Mouse (Mus musculus): Measurements from ENCODE around the gene Dyrk1b.

DNA sequence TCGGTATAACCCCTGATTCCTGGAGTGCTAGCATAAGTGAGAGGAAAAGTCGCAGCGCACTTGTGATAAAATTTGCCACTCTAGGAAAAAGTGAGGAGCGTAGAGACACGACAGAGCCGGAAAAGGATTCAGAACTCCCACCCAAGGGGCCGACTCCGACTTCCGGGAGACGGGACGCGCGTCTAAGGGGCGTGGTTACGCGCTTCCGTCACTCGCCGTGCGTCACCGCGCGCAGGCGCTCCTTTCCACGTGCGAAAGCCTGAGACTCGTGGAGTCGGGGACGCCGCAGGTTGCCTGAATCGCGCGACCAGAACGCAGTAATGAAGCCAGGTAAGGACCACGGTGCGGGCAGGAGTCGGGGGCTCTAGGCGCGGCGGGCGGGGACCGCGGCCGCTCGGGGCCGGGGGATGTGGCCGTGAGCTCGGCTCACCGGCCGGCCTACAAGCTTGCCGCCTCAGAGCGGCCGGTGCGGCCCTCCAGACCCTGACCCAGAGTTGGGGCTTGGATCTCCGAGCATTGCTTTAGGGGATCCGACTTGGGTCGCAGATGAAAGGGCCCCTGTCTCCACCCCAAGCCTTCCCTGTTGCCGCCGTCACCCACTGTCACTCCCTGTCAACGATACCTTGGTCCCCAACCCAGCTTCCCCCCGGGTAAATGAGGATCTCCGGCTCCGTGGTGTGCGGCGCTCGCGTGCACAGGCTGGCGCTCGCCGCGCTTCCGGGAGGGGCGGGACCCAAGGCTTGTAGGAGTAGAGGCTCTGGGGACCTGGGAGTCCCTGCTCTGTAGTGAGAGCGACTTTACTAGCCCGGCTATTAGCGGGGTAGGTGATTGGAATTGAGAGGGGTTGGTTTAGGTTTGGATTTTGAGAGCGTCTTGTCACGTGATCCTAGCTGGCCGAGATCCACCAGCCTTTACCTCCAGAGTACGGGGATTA lies 9.5 kb upstream of the Dyrk1b start, which contains the start of gene Fbl:
- TF ChIP-seq CTCF (IDR thresholded peaks at IDR 0.05; ENCODE audit: borderline replicate concordance, extremely low read depth, insufficient read depth, insufficient read length) (no peak), POLR2A (IDR thresholded peaks at IDR 0.05; ENCODE audit: borderline replicate concordance, extremely low read depth, insufficient read depth, insufficient read length, poor library complexity, severe bottlenecking) (peak; percentile 20; the same call in 1 of the 2 replicates)

Measured in brain, embryonic 14.5 days (tissue).